Mouse (Mus musculus): Measurements from ENCODE around the gene Xkr7.

- TF ChIP-seq CTCF (IDR thresholded peaks at IDR 0.05; ENCODE audit: low read depth), result no peak
- TF ChIP-seq EP300 (IDR thresholded peaks at IDR 0.05; ENCODE audit: low read depth), result no peak
These were observed 40.0 kb downstream of the Xkr7 start for GRCm38 (mm10) chr2:153071491-153072184.
